Mouse (Mus musculus) midbrain, embryonic 13.5 days (tissue): ENCODE measurements around the gene Gm6034. TPM values are rescaled to one million over a fixed set of nuclear protein-coding genes. Genes with fewer than 3 reads are reported as not detected.
"Not testable (repeated sequence)": the region's sequence is repeated elsewhere in the genome, so short reads cannot be mapped to it uniquely, and the experiment has no call there.

Experiments
- ATAC-seq: fragments of 200-750 bp; cut with Nextera tagmentation; 2 replicates; pipeline ENCODE4 v1.8.0; 2017; ENCODE audit warnings: mild to moderate bottlenecking, moderate TSS enrichment, moderate library complexity
- H3K27ac ChIP-seq: fragments of 300-500 bp; sonication (generic); 2 replicates; pipeline ENCODE4 v1.5.1; 2015; ENCODE audit warnings: inconsistent platforms, mild to moderate bottlenecking, moderate library complexity
- H3K27me3 ChIP-seq: fragments of 300-500 bp; sonication (generic); 2 replicates; pipeline ENCODE4 v1.6.1; 2015; ENCODE audit warnings: mild to moderate bottlenecking, inconsistent platforms
- H3K36me3 ChIP-seq: fragments of 300-500 bp; sonication (generic); 2 replicates; pipeline ENCODE4 v1.6.1; 2015; ENCODE audit warnings: mild to moderate bottlenecking, inconsistent platforms
- H3K4me1 ChIP-seq: fragments of 300-500 bp; sonication (generic); replicated peaks from 2 replicates; pipeline ENCODE4 v1.6.1; 2015; ENCODE audit warnings: inconsistent platforms
- H3K4me2 ChIP-seq: fragments of 300-500 bp; sonication (generic); replicated peaks from 2 replicates; pipeline ENCODE4 v1.6.1; 2015; ENCODE audit warnings: moderate library complexity, mild to moderate bottlenecking, inconsistent platforms
- H3K4me3 ChIP-seq: fragments of 300-500 bp; sonication (generic); replicated peaks from 2 replicates; pipeline ENCODE4 v1.5.1; 2015; ENCODE audit warnings: mild to moderate bottlenecking, inconsistent platforms
- H3K9ac ChIP-seq: fragments of 300-500 bp; sonication (generic); replicated peaks from 2 replicates; pipeline ENCODE4 v1.6.1; 2015; ENCODE audit warnings: mild to moderate bottlenecking, inconsistent platforms
- H3K9me3 ChIP-seq: fragments of 300-500 bp; sonication (generic); 2 replicates; pipeline ENCODE4 v1.6.1; 2016; ENCODE audit warnings: mild to moderate bottlenecking, inconsistent platforms
- WGBS: fragments of 180-500 bp; shearing (Covaris S2); methylation state at CpG from one replicate; pipeline ENCODE4 v1.1.7; 2015; 5-methylcytosine and 5-hydroxymethylcytosine counted together
- polyA plus RNA-seq: library from polyadenylated mRNA; unstranded; fragments of >200 nt; fragmentation: Nextera tagmentation; extraction: Ambion mirVana; gene quantifications from 2 replicates; pipeline ENCODE4 v1.2.1, GENCODE M21; 2015

Gene Gm6034
- polyA plus RNA-seq: not detected in 2 replicates

DNA sequence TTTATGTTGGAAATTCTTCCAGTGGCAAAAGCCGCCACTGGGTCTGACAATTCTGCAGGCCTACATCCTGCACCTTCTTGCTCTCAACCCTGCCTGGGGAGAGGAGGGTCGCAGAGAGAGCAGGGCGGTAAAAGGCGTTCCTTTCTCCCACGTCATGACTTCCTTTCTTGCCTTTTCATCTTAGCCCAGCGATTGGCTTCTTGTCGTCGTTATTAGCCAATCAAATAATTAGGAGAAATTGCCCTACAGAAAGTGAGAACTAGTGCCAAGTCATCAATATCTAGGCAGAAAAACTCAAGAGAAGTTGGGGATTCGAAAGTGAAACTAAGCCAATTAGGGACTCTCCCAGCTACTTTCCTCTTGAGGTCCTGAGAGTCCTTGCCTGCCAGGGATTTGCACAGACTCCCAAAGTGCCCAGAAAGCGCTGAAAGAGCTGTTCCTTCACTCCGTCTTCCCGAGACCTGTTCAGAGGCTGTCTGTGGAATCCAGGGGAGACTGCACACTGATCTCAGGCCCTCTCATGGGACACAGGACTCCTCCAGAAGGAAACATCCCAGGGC, at the start of gene Gm6034, which contains the start of gene H2-T22:
TSS of gene Gm6034 (plus strand) at position 352 of the 560 bp plus-strand sequence.
TSS of gene H2-T22 (minus strand) at position 138 of the 560 bp plus-strand sequence.
- not testable (repeated sequence) for H3K27ac ChIP-seq, H3K9me3 ChIP-seq, H3K36me3 ChIP-seq
- Histone ChIP-seq H3K27me3 (peaks cover 14% of the 10 kb centered on the region; the same call in 1 of the 2 replicates), H3K4me1 (peaks cover 11% of the 10 kb centered on the region; the same call in 1 of the 2 replicates), H3K4me2 (peak within 1 kb of the TSS; percentile 67), H3K4me3 (peak within 1 kb of the TSS; percentile 35), H3K9ac (peak within 1 kb of the TSS; percentile 53)
- ATAC-seq: peak; percentile 93
- WGBS: under 1% methylated on average over 12 of the region's 12 CpGs

DNA sequence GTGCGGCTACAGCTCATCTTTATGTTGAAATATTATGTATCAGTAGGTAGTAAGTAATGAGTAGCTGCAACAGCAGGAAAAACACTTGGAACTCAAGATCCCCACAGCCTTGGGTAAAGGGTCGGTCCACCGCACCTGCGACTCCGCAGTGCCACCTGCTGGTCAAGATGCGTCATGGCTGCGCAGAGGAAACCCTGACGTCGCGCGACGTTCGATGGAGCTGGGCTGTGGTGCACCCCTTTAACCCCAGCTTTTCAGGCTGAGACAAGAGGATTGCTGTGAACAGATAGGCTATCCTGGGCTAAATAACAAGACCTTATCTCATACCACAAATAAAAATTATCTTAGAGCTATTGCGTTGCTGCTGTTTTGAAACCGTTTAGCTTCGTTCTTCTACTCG, 49.1 kb upstream of the Gm6034 start:
- 10% methylated on average over 17 of the region's 17 CpGs for WGBS
- H3K4me2 ChIP-seq: peak overlapping the region; percentile 37
- H3K4me1 ChIP-seq: peaks cover 28% of the 10 kb centered on the region
- H3K36me3 ChIP-seq: peaks cover 14% of the 10 kb centered on the region
- H3K9ac ChIP-seq: no peak overlapping the region
- H3K27me3 ChIP-seq: no peaks in the 10 kb centered on the region
- no peak overlapping the region for H3K27ac ChIP-seq
- peak overlapping the region; percentile 72 for H3K4me3 ChIP-seq
- no peaks in the 10 kb centered on the region for H3K9me3 ChIP-seq
- peak; percentile 76 for ATAC-seq

DNA sequence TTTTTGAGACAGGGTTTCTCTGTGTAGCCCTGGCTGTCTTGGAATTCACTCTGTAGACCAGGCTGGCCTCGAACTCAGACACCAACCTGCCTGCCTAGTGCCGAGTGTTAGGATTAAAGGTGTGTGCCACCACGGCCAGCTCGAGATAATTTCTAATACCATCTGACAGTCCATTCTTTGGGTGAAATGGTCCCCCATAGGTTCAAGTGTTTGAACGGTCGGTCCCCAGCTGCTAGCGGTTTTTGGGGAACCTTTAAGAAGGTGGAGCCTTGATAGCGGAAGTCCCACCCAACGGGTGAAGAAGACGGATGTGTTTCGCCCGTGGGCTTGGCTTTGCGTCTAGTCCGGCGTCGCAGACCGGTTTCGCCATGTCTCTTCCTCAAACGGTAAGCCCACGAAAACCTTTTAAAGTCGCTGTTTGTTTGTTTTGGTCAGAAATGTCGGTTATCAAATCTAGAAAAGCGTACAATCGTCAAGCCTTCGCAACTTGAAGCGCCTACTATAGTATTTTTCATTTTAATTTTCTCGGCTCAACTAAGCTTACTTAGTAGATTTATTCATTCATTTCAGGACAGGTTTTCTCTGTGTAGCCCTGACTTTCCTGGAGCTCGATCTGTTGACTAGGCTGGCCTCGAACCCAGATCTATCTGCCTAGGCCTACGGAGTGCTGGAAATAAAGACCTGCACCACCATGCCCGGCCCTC, 48.4 kb upstream of the Gm6034 start:
- H3K27ac ChIP-seq: peak overlapping the region; percentile 70
- peaks cover 28% of the 10 kb centered on the region for H3K4me1 ChIP-seq
- peak overlapping the region; percentile 77 for H3K9ac ChIP-seq
- peaks cover 7% of the 10 kb centered on the region for H3K36me3 ChIP-seq
- H3K27me3 ChIP-seq: no peaks in the 10 kb centered on the region
- 4% methylated on average over 31 of the region's 31 CpGs for WGBS
- peak overlapping the region; percentile 80 for H3K4me2 ChIP-seq
- H3K9me3 ChIP-seq: no peaks in the 10 kb centered on the region
- ATAC-seq: peak; percentile 69
- peak overlapping the region; percentile 72 for H3K4me3 ChIP-seq

DNA sequence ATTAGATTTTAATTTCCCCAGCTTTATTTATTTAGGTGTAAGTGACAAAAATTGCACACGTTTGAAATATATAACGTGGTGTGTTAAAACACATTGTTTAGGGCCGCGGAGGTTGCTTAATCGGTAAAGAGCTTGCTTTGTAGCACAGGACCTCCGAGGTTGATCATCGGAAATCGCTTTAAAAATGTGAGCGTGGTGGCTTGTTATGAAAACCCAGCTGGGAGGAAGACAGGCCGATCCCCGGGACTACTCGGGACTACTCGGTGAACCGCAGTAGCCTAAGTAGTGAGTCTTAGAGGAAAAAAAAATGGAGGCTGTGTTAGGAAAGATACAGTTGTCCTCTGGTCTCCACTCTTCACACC, 47.9 kb upstream of the Gm6034 start:
- Histone ChIP-seq H3K4me1 (peaks cover 28% of the 10 kb centered on the region), H3K27ac (peak overlapping the region; percentile 70), H3K4me2 (peak overlapping the region; percentile 80), H3K27me3 (no peaks in the 10 kb centered on the region), H3K4me3 (peak overlapping the region; percentile 72), H3K36me3 (peaks cover 2% of the 10 kb centered on the region; the same call in 1 of the 2 replicates), H3K9ac (peak overlapping the region; percentile 77), H3K9me3 (no peaks in the 10 kb centered on the region)
- 4% methylated on average over 14 of the region's 14 CpGs for WGBS
- ATAC-seq: no peak

GRCm38 (mm10) chr17:35996949-35997348, 45.8 kb upstream of the Gm6034 start:
- Histone ChIP-seq H3K9me3 (no peaks in the 10 kb centered on the region), H3K27me3 (no peaks in the 10 kb centered on the region), H3K4me2 (0 out of 2 replicates have a peak overlapping the region, but pooled peaks have one; percentile 9), H3K4me1 (peaks cover 28% of the 10 kb centered on the region), H3K4me3 (no peak overlapping the region), H3K9ac (no peak overlapping the region), H3K27ac (no peak overlapping the region), H3K36me3 (no peaks in the 10 kb centered on the region)
- 5% methylated on average over 11 of the region's 11 CpGs for WGBS
- ATAC-seq: peak; percentile 69

DNA sequence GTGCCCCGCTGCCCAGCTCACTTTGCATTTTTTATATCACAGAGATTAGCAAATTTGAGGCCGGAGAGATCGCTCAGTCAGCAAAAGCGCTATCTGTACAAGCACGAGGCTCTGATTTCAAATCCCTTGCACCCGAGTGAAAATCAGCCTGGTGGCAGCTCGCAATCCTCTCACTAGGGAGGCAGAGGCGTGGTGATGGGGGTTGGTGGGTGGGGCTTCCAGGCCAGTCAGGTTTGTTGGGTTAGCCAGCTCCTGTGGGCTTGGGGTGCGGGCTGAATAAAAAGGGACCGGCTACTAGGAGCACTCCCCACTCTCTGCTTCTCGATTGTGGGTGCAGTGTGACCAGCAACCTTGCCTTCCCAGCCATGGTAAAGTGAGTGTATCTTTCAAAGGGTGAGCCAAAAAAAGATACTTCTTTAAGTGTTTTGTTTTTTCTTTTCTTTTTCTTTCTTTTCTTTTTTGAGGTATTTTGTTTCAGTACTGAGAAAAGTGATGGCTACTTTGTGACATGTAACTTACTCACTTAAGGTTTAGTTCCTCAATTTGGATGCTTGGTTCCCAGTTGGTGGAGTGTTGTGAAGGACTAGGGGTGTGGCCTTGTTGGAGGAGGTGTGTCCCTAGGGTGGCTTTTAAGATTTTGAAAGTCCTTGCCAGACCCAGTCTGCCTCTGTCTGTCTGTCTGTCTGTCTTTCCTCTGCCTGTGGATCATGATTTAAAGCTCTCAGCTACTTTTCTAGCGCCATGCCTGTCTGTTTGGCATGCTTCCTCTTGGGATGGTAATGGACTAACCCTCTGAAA, 44.8 kb upstream of the Gm6034 start:
- peak overlapping the region; percentile 14; the same call in 1 of the 2 replicates for H3K9ac ChIP-seq

GRCm38 (mm10) chr17:35998545-35999305, 44.0 kb upstream of the Gm6034 start:
- Histone ChIP-seq H3K9me3 (no peaks in the 10 kb centered on the region), H3K36me3 (peaks cover 2% of the 10 kb centered on the region; the same call in 1 of the 2 replicates), H3K4me3 (no peak overlapping the region), H3K4me2 (no peak overlapping the region), H3K4me1 (peaks cover 28% of the 10 kb centered on the region), H3K27ac (no peak overlapping the region), H3K9ac (0 out of 2 replicates have a peak overlapping the region, but pooled peaks have one; percentile 6), H3K27me3 (no peaks in the 10 kb centered on the region)
- ATAC-seq: no peak
- WGBS: 89% methylated on average over 6 of the region's 6 CpGs

More for the DNA sequence above, 44.8 kb upstream of the Gm6034 start:
- no peak overlapping the region for H3K4me2 ChIP-seq
- H3K27ac ChIP-seq: no peak overlapping the region
- no peak overlapping the region for H3K4me3 ChIP-seq
- ATAC-seq: no peak
- WGBS: 50% methylated on average over 12 of the region's 12 CpGs
- H3K9me3 ChIP-seq: no peaks in the 10 kb centered on the region
- H3K36me3 ChIP-seq: no peaks in the 10 kb centered on the region
- peaks cover 28% of the 10 kb centered on the region for H3K4me1 ChIP-seq
- H3K27me3 ChIP-seq: no peaks in the 10 kb centered on the region

DNA sequence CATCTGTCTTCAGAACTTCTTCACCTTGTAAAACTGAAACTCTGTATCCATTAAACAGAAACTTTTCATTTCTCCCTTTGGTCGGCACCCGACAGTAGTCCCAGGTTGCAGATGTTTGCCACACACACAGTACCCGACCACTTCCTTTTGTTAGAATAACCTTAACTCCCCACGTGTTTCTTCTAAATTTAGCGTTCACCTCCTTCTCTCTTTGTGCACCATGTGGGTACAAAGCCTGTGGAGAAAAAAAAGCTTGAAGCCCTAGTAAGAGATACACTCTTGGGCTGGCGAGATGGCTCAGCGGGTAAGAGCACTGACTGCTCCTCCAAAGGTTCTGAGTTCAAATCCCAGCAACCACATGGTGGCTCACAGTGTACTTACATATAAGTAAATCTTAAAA, 43.4 kb upstream of the Gm6034 start:
- H3K9me3 ChIP-seq: no peaks in the 10 kb centered on the region
- peaks cover 28% of the 10 kb centered on the region for H3K4me1 ChIP-seq
- H3K27me3 ChIP-seq: no peaks in the 10 kb centered on the region
- H3K9ac ChIP-seq: no peak overlapping the region
- H3K4me2 ChIP-seq: no peak overlapping the region
- no peak for ATAC-seq
- H3K27ac ChIP-seq: no peak overlapping the region
- peaks cover 2% of the 10 kb centered on the region; the same call in 1 of the 2 replicates for H3K36me3 ChIP-seq
- no peak overlapping the region for H3K4me3 ChIP-seq
- whole genome bisulfite sequencing: 89% methylated on average over 7 of the region's 7 CpGs

GRCm38 (mm10) chr17:36000349-36000748, 42.4 kb upstream of the Gm6034 start:
- Histone ChIP-seq H3K27me3 (no peaks in the 10 kb centered on the region), H3K9me3 (no peaks in the 10 kb centered on the region)

DNA sequence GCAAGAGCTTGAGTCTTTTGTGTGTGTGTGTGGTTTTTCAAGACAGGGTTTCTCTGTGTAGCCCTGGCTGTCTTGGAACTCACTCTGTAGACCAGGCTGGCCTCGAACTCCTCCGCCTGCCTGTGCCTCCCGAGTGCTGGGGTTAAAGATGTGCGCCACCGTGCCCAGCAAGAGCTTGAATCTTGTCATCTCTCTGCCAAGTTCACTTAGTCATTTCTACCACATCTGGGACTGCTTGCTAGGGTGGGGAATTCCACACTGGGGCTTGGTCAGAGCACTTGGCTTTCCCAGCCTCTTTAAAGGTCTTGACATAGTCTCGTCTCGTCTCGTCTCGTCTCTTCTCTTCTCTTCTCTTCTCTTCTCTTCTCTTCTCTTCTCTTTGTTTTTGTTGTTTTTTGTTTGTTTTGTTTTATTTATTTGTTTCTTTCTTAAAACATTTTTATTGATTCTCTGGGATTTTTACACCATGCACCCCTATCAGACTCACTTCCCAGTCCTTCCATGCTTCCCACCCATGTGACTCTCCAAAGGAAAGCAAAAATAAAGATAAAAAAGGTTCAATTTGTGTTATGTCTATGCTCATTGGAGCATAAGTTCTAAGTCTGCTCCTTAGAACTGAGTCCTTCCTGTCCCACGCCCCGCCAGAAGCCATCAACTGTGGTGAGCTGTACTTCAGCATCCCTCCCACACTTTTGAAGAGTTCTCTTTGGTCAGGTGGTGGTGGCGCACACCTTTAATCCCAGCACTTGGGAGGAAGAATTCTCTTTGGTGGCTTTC, 41.5 kb upstream of the Gm6034 start:
- no peak overlapping the region for H3K4me3 ChIP-seq
- H3K4me1 ChIP-seq: peaks cover 14% of the 10 kb centered on the region
- ATAC-seq: no peak
- H3K27me3 ChIP-seq: no peaks in the 10 kb centered on the region
- no peaks in the 10 kb centered on the region for H3K9me3 ChIP-seq
- no peak overlapping the region for H3K4me2 ChIP-seq
- WGBS: 97% methylated on average over 12 of the region's 12 CpGs
- H3K27ac ChIP-seq: no peak overlapping the region
- no peak overlapping the region for H3K9ac ChIP-seq
- H3K36me3 ChIP-seq: peaks cover 7% of the 10 kb centered on the region; the same call in 1 of the 2 replicates

More at GRCm38 (mm10) chr17:36000349-36000748, 42.4 kb upstream of the Gm6034 start:
- ATAC-seq: no peak
- no peak overlapping the region for H3K4me3 ChIP-seq
- no peak overlapping the region for H3K9ac ChIP-seq
- 91% methylated on average over 4 of the region's 4 CpGs for WGBS
- peaks cover 2% of the 10 kb centered on the region; the same call in 1 of the 2 replicates for H3K36me3 ChIP-seq
- no peak overlapping the region for H3K4me2 ChIP-seq
- H3K4me1 ChIP-seq: peaks cover 24% of the 10 kb centered on the region
- no peak overlapping the region for H3K27ac ChIP-seq

GRCm38 (mm10) chr17:36001966-36002365, 40.8 kb upstream of the Gm6034 start:
- WGBS: 98% methylated on average over 6 of the region's 6 CpGs
- H3K27me3 ChIP-seq: no peaks in the 10 kb centered on the region
- H3K4me1 ChIP-seq: peaks cover 12% of the 10 kb centered on the region
- no peak for ATAC-seq
- H3K4me2 ChIP-seq: no peak overlapping the region
- H3K4me3 ChIP-seq: no peak overlapping the region
- no peaks in the 10 kb centered on the region for H3K9me3 ChIP-seq
- no peak overlapping the region for H3K27ac ChIP-seq
- no peak overlapping the region for H3K9ac ChIP-seq
- peaks cover 7% of the 10 kb centered on the region; the same call in 1 of the 2 replicates for H3K36me3 ChIP-seq
